Mouse (Mus musculus): Measurements from ENCODE around the gene Spock2.

GRCm38 (mm10) chr10:60080982-60081825 is 24.8 kb upstream of the Spock2 start:
- no peak for TF ChIP-seq EP300 (IDR thresholded peaks at IDR 0.05; ENCODE audit: low read depth)
- TF ChIP-seq CTCF (IDR thresholded peaks at IDR 0.05; ENCODE audit: low read depth) = no peak
